Mouse (Mus musculus): Measurements from ENCODE around the gene Usp12.

Usp12 gene

GRCm38 (mm10) chr5:146695543-146695942 lies 99.3 kb downstream of the Usp12 start:
- DNase-seq (ENCODE audit: low read depth, low spot score): no peak

- no peak for DNase-seq (ENCODE audit: low read depth, low spot score)
Observed at GRCm38 (mm10) chr5:146692976-146693361, 101.8 kb downstream of the Usp12 start.

GRCm38 (mm10) chr5:146692361-146692975 lies 102.3 kb downstream of the Usp12 start:
- no peak for DNase-seq (ENCODE audit: low read depth, low spot score)

- no peak for DNase-seq (ENCODE audit: low read depth, low spot score)
Observed at GRCm38 (mm10) chr5:146691745-146692144, 103.1 kb downstream of the Usp12 start.

GRCm38 (mm10) chr5:146687541-146688313 lies 107.1 kb downstream of the Usp12 start:
- DNase-seq (ENCODE audit: low read depth, low spot score): no peak

- DNase-seq (ENCODE audit: low read depth, low spot score): no peak
Observed at GRCm38 (mm10) chr5:146686954-146687353, 107.9 kb downstream of the Usp12 start.

Data from retina, adult 2 months (tissue).